Mouse (Mus musculus): ENCODE results near the gene Nsun3.
"Not testable (repeated sequence)": the region's sequence is repeated elsewhere in the genome, so short reads cannot be mapped to it uniquely, and the experiment has no call there.

The Nsun3 gene

DNA sequence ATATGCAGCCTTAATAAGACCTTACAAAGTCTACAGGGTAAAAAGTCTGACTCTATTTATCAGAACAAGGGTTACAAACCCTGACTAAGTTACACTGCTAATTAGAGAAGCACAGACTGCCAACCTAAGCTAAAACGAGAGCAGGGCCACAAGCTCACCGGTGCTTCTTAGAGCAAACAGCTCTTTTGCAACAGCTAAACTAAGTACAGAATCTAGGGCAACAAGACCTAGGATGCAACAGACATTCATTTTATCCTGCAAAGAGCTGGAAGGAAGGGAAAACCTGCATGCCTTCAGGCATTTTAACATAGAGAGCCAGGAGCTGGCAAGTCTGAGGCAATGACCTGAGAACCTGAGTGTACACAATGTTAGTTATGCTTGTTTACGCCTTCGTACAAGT, 33.5 kb downstream of the Nsun3 start:
- in situ Hi-C loops (cut with MboI, MseI): no loop called here

DNA sequence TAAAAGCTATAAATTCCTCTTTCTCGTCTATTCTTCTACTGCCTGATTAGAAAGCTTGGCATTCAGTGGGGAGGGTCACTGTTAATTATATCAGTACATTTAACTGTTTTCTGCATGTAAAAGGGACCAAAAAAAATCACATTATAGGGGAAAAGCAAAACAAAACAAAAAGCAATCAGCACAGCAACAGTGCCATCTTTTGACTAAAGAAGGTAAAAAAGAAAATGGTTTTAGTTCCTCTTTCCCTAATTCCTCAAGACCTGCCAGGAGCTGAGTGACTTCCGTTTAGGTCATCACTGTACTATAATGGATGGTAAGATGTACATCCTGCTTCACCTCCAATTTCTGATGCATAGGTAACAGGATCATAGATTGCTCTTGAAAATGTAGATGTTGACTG, 40.7 kb downstream of the Nsun3 start:
- in situ Hi-C loops (cut with MboI, MseI): no loop called here

- in situ Hi-C loops (cut with MboI, MseI): no loop called here
These were observed 52.3 kb downstream of the Nsun3 start for GRCm38 (mm10) chr16:62734359-62734758.

DNA sequence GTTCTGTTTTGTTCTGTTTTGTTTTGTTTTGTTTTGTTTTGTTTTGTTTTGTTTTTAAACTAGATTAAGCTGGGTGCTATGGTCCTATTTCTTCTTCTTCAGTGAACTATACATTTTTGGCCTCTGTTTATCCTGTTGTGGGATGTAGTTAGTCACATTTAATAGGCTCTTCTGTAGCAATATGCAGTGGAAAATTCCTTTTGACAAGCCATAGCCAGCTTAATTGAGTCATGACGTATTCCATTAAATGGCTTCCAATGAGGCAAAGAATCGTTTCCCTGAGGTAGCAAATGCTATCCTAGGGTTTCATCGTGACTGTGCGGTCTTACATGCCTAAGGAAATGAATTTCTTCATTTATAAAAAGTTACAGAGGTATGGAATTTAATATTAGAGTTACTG, 56.3 kb downstream of the Nsun3 start:
- in situ Hi-C loops (cut with MboI, MseI): no loop called here

GRCm38 (mm10) chr16:62729846-62730245, 56.8 kb downstream of the Nsun3 start:
- in situ Hi-C loops (cut with MboI, MseI): no loop called here

GRCm38 (mm10) chr16:62718255-62718654, 68.4 kb downstream of the Nsun3 start:
- in situ Hi-C loops (cut with MboI, MseI): not testable (repeated sequence)

DNA sequence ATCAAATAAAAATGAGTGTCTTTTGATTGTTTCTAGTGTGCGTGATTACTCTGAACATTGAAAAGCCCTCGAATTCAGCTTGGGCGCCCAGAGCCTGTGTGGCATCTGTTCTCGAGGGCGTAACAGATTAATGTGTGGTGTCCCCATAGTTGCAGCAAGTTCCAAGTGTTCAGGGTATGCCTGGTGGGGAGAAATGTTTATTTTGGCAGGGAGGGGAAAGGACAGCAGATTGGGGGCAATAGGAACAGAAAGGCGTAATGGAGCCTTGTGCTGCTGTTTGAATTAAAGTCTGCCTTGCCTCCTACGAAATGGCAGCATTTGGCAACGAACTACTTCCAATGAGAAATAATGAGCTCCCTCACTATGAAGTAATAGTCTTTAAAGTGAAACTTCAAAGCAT, 96.2 kb downstream of the Nsun3 start:
- in situ Hi-C loops (cut with MboI, MseI): no loop called here

DNA sequence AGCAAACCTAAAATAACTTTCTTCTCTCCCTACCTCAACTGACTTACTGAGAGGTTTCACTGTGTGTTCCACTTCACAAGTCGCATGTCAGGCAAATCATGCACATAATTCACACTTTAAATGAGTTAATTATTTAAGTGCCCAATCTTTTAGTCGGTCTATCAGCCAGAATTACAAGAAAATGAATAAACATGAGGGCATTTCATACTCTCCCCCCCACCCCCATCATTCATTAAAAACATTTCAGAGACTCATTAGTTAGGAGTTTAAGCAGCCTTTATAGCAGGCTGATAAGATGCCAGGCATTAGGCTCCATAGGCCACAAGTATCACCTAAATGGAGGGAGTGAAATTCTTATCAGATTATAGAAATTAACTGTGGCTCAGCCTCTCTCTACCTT, 100.5 kb downstream of the Nsun3 start:
- in situ Hi-C loops (cut with MboI, MseI): no loop called here

DNA sequence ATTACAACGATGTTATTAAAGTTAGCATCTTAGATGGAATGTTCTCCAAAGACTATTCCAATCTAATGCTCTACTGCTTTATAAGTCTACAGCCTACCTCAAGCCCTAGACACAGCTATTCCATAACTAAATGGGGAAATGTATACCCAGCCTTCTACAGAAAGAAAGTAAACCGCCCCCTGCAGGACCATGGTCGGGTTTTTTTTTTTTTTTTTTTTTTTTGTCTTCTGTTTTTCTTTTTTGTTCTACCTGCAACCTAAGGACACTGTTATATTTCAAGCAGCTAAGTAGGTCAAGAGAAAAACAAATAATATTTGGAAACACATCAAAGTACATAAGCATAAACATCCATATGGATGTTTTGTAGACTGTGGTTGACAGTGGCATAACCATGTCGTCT, 101.1 kb downstream of the Nsun3 start:
- in situ Hi-C loops (cut with MboI, MseI): no loop called here

Data from regulatory T cell (primary cell).